Mouse (Mus musculus) CH12.LX (cell line): ENCODE data around the gene P2rx1. TPM values are rescaled to one million over a fixed set of nuclear protein-coding genes. Genes with fewer than 3 reads are reported as not detected.

Experiments used
- DNase-seq: peaks from one replicate; pipeline ENCODE4 v3.0.0-alpha.2; 2013; ENCODE audit errors: extremely low read depth
- H3K27ac ChIP-seq: 2 replicates; pipeline ENCODE4 v1.5.1; 2012; ENCODE audit warnings: low read depth, mild to moderate bottlenecking, control low read depth, moderate library complexity; ENCODE audit not compliant: insufficient read depth
- H3K27me3 ChIP-seq: replicated peaks from 2 replicates; pipeline ENCODE3; 2012; ENCODE audit warnings: inconsistent platforms
- H3K36me3 ChIP-seq, 2 experiments: replicated peaks in 1 of 2; 2 replicates each; pipeline versions ENCODE3 to v1.6.1; 2012; ENCODE audit warnings: inconsistent platforms in 1 of 2, low read length in 1 of 2, mild to moderate bottlenecking in 1 of 2, mixed read lengths in 1 of 2, moderate library complexity in 1 of 2; ENCODE audit not compliant: control insufficient read depth in 1 of 2, insufficient read depth in 1 of 2
- H3K4me1 ChIP-seq, 2 experiments: 2 replicates each; pipeline ENCODE4 v1.6.1; 2012; ENCODE audit warnings: inconsistent platforms in 1 of 2, moderate library complexity in 1 of 2; ENCODE audit not compliant: insufficient read depth in 2 of 2, control insufficient read depth in 1 of 2
- H3K4me2 ChIP-seq: 2 replicates; pipeline ENCODE4 v1.6.1; 2012; ENCODE audit warnings: low read depth, mild to moderate bottlenecking, control low read depth; ENCODE audit not compliant: poor library complexity, insufficient read depth, severe bottlenecking
- H3K4me3 ChIP-seq, 3 experiments: fragments of 150-350 bp in 1 of 3; sonication (generic) in 1 of 3; replicated peaks in 1 of 3; 2 replicates each; pipeline versions ENCODE3 to v1.5.1; 2011 to 2012; ENCODE audit warnings: low read depth in 2 of 3, low read length in 2 of 3, mild to moderate bottlenecking in 2 of 3, moderate library complexity in 2 of 3, control low read depth in 1 of 3, improper control_type of control experiment in 1 of 3, inconsistent platforms in 1 of 3, mixed read lengths in 1 of 3; ENCODE audit not compliant: poor library complexity in 1 of 3
- H3K79me2 ChIP-seq: replicated peaks from 2 replicates; pipeline ENCODE4 v1.6.1; 2012; ENCODE audit warnings: mild to moderate bottlenecking, moderate library complexity; ENCODE audit not compliant: control insufficient read depth, poor library complexity, insufficient read depth, severe bottlenecking; ENCODE audit errors: extremely low read depth
- H3K9ac ChIP-seq: 2 replicates; pipeline ENCODE4 v1.6.1; 2012; ENCODE audit warnings: low read depth, mild to moderate bottlenecking, control low read depth, moderate library complexity; ENCODE audit not compliant: insufficient read depth
- H3K9me3 ChIP-seq: replicated peaks from 2 replicates; pipeline ENCODE3; 2012; ENCODE audit warnings: low read length, inconsistent platforms, mixed read lengths
- BHLHE40 ChIP-seq: IDR thresholded peaks from 2 replicates; pipeline ENCODE4 v1.6.1; 2011; ENCODE audit warnings: mild to moderate bottlenecking, low read depth, low read length, improper control_type of control experiment
- E2F4 ChIP-seq: IDR thresholded peaks from 2 replicates; pipeline ENCODE4 v1.6.1; 2011; ENCODE audit warnings: low read depth, low read length, improper control_type of control experiment; ENCODE audit not compliant: insufficient replicate concordance
- ELF1 ChIP-seq: IDR thresholded peaks from 2 replicates; pipeline ENCODE4 v1.6.1; 2014; ENCODE audit warnings: low read depth, mild to moderate bottlenecking, inconsistent platforms, low read length, improper control_type of control experiment
- JUND ChIP-seq: conservative IDR thresholded peaks from 2 replicates; pipeline ENCODE4 v1.6.1; 2011; ENCODE audit warnings: low read depth, low read length, improper control_type of control experiment
- MXI1 ChIP-seq: IDR thresholded peaks from 2 replicates; pipeline ENCODE4 v1.6.1; 2011; ENCODE audit warnings: mild to moderate bottlenecking, low read depth, low read length, improper control_type of control experiment
- POLR2A ChIP-seq: IDR thresholded peaks from 2 replicates; pipeline ENCODE4 v1.6.1; 2011; ENCODE audit warnings: low read depth, mild to moderate bottlenecking, improper control_type of control experiment, low read length
- ZC3H11A ChIP-seq: IDR thresholded peaks from 2 replicates; pipeline ENCODE4 v1.6.1; 2012; ENCODE audit warnings: low read depth, mild to moderate bottlenecking, inconsistent platforms, low read length, improper control_type of control experiment
- ZKSCAN1 ChIP-seq: IDR thresholded peaks from 2 replicates; pipeline ENCODE4 v1.6.1; 2012; ENCODE audit warnings: low read depth, inconsistent platforms, low read length, improper control_type of control experiment, borderline replicate concordance
- ZMIZ1 ChIP-seq: IDR thresholded peaks from 2 replicates; pipeline ENCODE4 v1.6.1; 2012; ENCODE audit warnings: low read depth, mild to moderate bottlenecking, inconsistent platforms, low read length, improper control_type of control experiment
- ZNF384 ChIP-seq: IDR thresholded peaks from 2 replicates; pipeline ENCODE4 v1.6.1; 2012; ENCODE audit warnings: low read depth, low read length, improper control_type of control experiment, inconsistent platforms
- dilution Hi-C: fragments of 300-500 bp; cut with MboI; formaldehyde crosslinking; loops from 2 replicates; pipeline ENCODE4 v1.14.3; 2020; ENCODE audit warnings: low sequenced_read_pairs; ENCODE audit not compliant: extremely low pct_unique_long_range_greater_than_20kb, extremely low pct_ligation_motif_present
- in situ Hi-C: fragments of 300-500 bp; cut with MboI; formaldehyde crosslinking; loops from 3 replicates; pipeline ENCODE4 v1.14.3; 2019; ENCODE audit warnings: low sequenced_read_pairs, low pct_ligation_motif_present, low pct_unique_long_range_greater_than_20kb, mixed read lengths
- polyA plus RNA-seq: library from polyadenylated mRNA; unstranded; fragments of >175 nt; gene quantifications from 2 replicates; pipeline ENCODE4 v1.2.1, GENCODE M21; 2012; ENCODE audit warnings: low read depth; ENCODE audit not compliant: insufficient read length
- total RNA-seq, 2 experiments: library from RNA; depleted of rRNA; stranded (reverse); fragments of 300-350 nt in 1 of 2; fragments of >200 nt in 1 of 2; gene quantifications; 2 replicates each; pipeline ENCODE4 v1.2.3; 2012 to 2014

P2rx1 gene
- total and polyA plus RNA-seq, 3 experiments, result 15.9 to 23.3 (median 21.5) TPM

GRCm38 (mm10) chr11:73061413-73061812 is 62.5 kb downstream of the P2rx1 start:
- Histone ChIP-seq H3K79me2 (no peaks in the 10 kb centered on the region), H3K36me3 (peaks cover 38 to 69% of the 10 kb centered on the region in 2 experiments), H3K4me3 (no peak overlapping the region), H3K4me1 (no peaks in the 10 kb centered on the region), H3K4me2 (no peak overlapping the region), H3K27ac (no peak overlapping the region), H3K9ac (no peak overlapping the region), H3K27me3 (no peaks in the 10 kb centered on the region), H3K9me3 (no peaks in the 10 kb centered on the region)
- DNase-seq, result no peak
- dilution Hi-C loops (no loop called here), in situ Hi-C loops (no loop called here)
- TF ChIP-seq BHLHE40, result no peak
- TF ChIP-seq MXI1, result no peak
- TF ChIP-seq ZC3H11A, result no peak
- no peak for TF ChIP-seq POLR2A
- no peak for TF ChIP-seq JUND
- TF ChIP-seq ZMIZ1, result no peak
- no peak for TF ChIP-seq ZNF384
- TF ChIP-seq ZKSCAN1, result no peak
- no peak for TF ChIP-seq E2F4
- TF ChIP-seq ELF1, result no peak

Other genes starting within 250 kb of the P2rx1 start
- gene Cyb5d2, start 203.0 kb upstream of the P2rx1 start, total RNA-seq (2012; rRNA removed), result 3.9 and 4.6 TPM in 2 replicates
- gene Cyb5d2, start 203.0 kb upstream of the P2rx1 start, total RNA-seq (2014; rRNA removed), result 3.2 and 3.9 TPM in 2 replicates
- 2.4 and 2.8 TPM in 2 replicates for gene Cyb5d2, start 203.0 kb upstream of the P2rx1 start, polyA plus RNA-seq
- 16.8 and 17.4 TPM in 2 replicates for gene Zzef1, start 202.9 kb upstream of the P2rx1 start, total RNA-seq (2012; rRNA removed)
- 9.4 and 10.5 TPM in 2 replicates for gene Zzef1, start 202.9 kb upstream of the P2rx1 start, total RNA-seq (2014; rRNA removed)
- 17.1 and 20.8 TPM in 2 replicates for gene Zzef1, start 202.9 kb upstream of the P2rx1 start, polyA plus RNA-seq
- gene Atp2a3, start 37.9 kb upstream of the P2rx1 start, total RNA-seq (2012; rRNA removed), result 136 and 218 TPM in 2 replicates
- gene Atp2a3, start 37.9 kb upstream of the P2rx1 start, total RNA-seq (2014; rRNA removed), result 44.1 and 61.4 TPM in 2 replicates
- 255 and 279 TPM in 2 replicates for gene Atp2a3, start 37.9 kb upstream of the P2rx1 start, polyA plus RNA-seq
- gene Camkk1, start 19.9 kb downstream of the P2rx1 start, total RNA-seq (2012; rRNA removed), result 8.2 and 9.1 TPM in 2 replicates
- 5.1 and 6.8 TPM in 2 replicates for gene Camkk1, start 19.9 kb downstream of the P2rx1 start, total RNA-seq (2014; rRNA removed)
- gene Camkk1, start 19.9 kb downstream of the P2rx1 start, polyA plus RNA-seq, result 5.0 and 5.4 TPM in 2 replicates
- gene Ncbp3, start 48.7 kb downstream of the P2rx1 start, total RNA-seq (2012; rRNA removed), result 12.1 and 13.0 TPM in 2 replicates
- gene Ncbp3, start 48.7 kb downstream of the P2rx1 start, total RNA-seq (2014; rRNA removed), result 11.9 and 12.1 TPM in 2 replicates
- 13.9 and 15.0 TPM in 2 replicates for gene Ncbp3, start 48.7 kb downstream of the P2rx1 start, polyA plus RNA-seq
- gene Itgae, start 91.5 kb downstream of the P2rx1 start, total RNA-seq (2012; rRNA removed), result 0.21 TPM in 2 replicates
- 0.17 and 0.27 TPM in 2 replicates for gene Itgae, start 91.5 kb downstream of the P2rx1 start, total RNA-seq (2014; rRNA removed)
- 0.26 and 0.37 TPM in 2 replicates for gene Itgae, start 91.5 kb downstream of the P2rx1 start, polyA plus RNA-seq
- 15.7 and 21.7 TPM in 2 replicates for gene Haspin, start 139.2 kb downstream of the P2rx1 start, total RNA-seq (2012; rRNA removed)
- 18.2 and 18.6 TPM in 2 replicates for gene Haspin, start 139.2 kb downstream of the P2rx1 start, total RNA-seq (2014; rRNA removed)
- gene Haspin, start 139.2 kb downstream of the P2rx1 start, polyA plus RNA-seq, result 24.1 and 27.0 TPM in 2 replicates
- 0.21 and 0.25 TPM in 2 replicates for gene P2rx5, start 161.3 kb downstream of the P2rx1 start, total RNA-seq (2012; rRNA removed)
- 0.09 and 0.40 TPM in 2 replicates for gene P2rx5, start 161.3 kb downstream of the P2rx1 start, total RNA-seq (2014; rRNA removed)
- 0.80 and 0.83 TPM in 2 replicates for gene P2rx5, start 161.3 kb downstream of the P2rx1 start, polyA plus RNA-seq
- gene Emc6, start 177.9 kb downstream of the P2rx1 start, total RNA-seq (2012; rRNA removed), result 123 and 124 TPM in 2 replicates
- 252 and 292 TPM in 2 replicates for gene Emc6, start 177.9 kb downstream of the P2rx1 start, total RNA-seq (2014; rRNA removed)
- 138 and 176 TPM in 2 replicates for gene Emc6, start 177.9 kb downstream of the P2rx1 start, polyA plus RNA-seq
- 2.8 and 3.3 TPM in 2 replicates for gene Tax1bp3, start 178.0 kb downstream of the P2rx1 start, total RNA-seq (2012; rRNA removed)
- gene Tax1bp3, start 178.0 kb downstream of the P2rx1 start, total RNA-seq (2014; rRNA removed), result 2.5 and 2.6 TPM in 2 replicates
- 3.3 and 3.5 TPM in 2 replicates for gene Tax1bp3, start 178.0 kb downstream of the P2rx1 start, polyA plus RNA-seq
- 4.8 and 5.2 TPM in 2 replicates for gene Ctns, start 199.9 kb downstream of the P2rx1 start, total RNA-seq (2012; rRNA removed)
- gene Ctns, start 199.9 kb downstream of the P2rx1 start, total RNA-seq (2014; rRNA removed), result 5.8 and 5.9 TPM in 2 replicates
- gene Ctns, start 199.9 kb downstream of the P2rx1 start, polyA plus RNA-seq, result 4.5 and 5.2 TPM in 2 replicates
- gene Shpk, start 200.4 kb downstream of the P2rx1 start, total RNA-seq (2012; rRNA removed), result 1.5 and 1.8 TPM in 2 replicates
- 1.3 and 1.4 TPM in 2 replicates for gene Shpk, start 200.4 kb downstream of the P2rx1 start, total RNA-seq (2014; rRNA removed)
- gene Shpk, start 200.4 kb downstream of the P2rx1 start, polyA plus RNA-seq, result 0.76 and 0.83 TPM in 2 replicates
- gene Trpv1, start 235.2 kb downstream of the P2rx1 start, total RNA-seq (2012; rRNA removed), result 0.04 and 0.08 TPM in 2 replicates
- 0.13 TPM in 1 of 2 replicates, not detected in the other for gene Trpv1, start 235.2 kb downstream of the P2rx1 start, total RNA-seq (2014; rRNA removed)
- gene Trpv1, start 235.2 kb downstream of the P2rx1 start, polyA plus RNA-seq, result not detected in 2 replicates